Mouse (Mus musculus) lung, postnatal 10 days (tissue): ENCODE data around the gene Prdm4.

ENCODE experiments used
- DNase-seq: peaks from one replicate; pipeline ENCODE4 v3.0.0; 2021

Gene Prdm4

GRCm38 (mm10) chr10:85871698-85872478 lies 45.1 kb downstream of the Prdm4 start:
- DNase-seq, result peak; percentile 94

- peak; percentile 36 for DNase-seq
These were observed 70.7 kb downstream of the Prdm4 start for GRCm38 (mm10) chr10:85846105-85846862.
